Mouse (Mus musculus) MEL-GATA-1-ER (cell line): ENCODE results near the gene Prtn3.

Experiments
- DNase-seq: peaks from one replicate; pipeline ENCODE4 v3.0.0-alpha.2; 2012; ENCODE audit warnings: low read depth; ENCODE audit errors: extremely low read depth

Gene Prtn3

GRCm38 (mm10) chr10:79854801-79855541, 19.3 kb upstream of the Prtn3 start:
- no peak for DNase-seq

GRCm38 (mm10) chr10:79855558-79856184, 18.6 kb upstream of the Prtn3 start:
- no peak for DNase-seq

GRCm38 (mm10) chr10:79856280-79856679, 18.0 kb upstream of the Prtn3 start:
- no peak for DNase-seq

- DNase-seq = no peak
Measured at GRCm38 (mm10) chr10:79856704-79857451, 17.4 kb upstream of the Prtn3 start.

- no peak for DNase-seq
Measured at GRCm38 (mm10) chr10:79857452-79857811, 16.8 kb upstream of the Prtn3 start.

- no peak for DNase-seq
Measured at GRCm38 (mm10) chr10:79857894-79858293, 16.4 kb upstream of the Prtn3 start.

GRCm38 (mm10) chr10:79858416-79859074, 15.7 kb upstream of the Prtn3 start:
- no peak for DNase-seq

GRCm38 (mm10) chr10:79859116-79859515, 15.2 kb upstream of the Prtn3 start:
- DNase-seq = no peak

- DNase-seq = no peak
Measured at GRCm38 (mm10) chr10:79860079-79860911, 14.0 kb upstream of the Prtn3 start.

GRCm38 (mm10) chr10:79861230-79862048, 12.8 kb upstream of the Prtn3 start:
- no peak for DNase-seq

- no peak for DNase-seq
Measured at GRCm38 (mm10) chr10:79862049-79862788, 12.1 kb upstream of the Prtn3 start.

- DNase-seq = no peak
Measured at GRCm38 (mm10) chr10:79862925-79863324, 11.4 kb upstream of the Prtn3 start.

GRCm38 (mm10) chr10:79864351-79865188, 9.7 kb upstream of the Prtn3 start:
- DNase-seq = no peak

GRCm38 (mm10) chr10:79865189-79865601, 9.1 kb upstream of the Prtn3 start:
- DNase-seq = no peak

GRCm38 (mm10) chr10:79865801-79866295, 8.4 kb upstream of the Prtn3 start:
- no peak for DNase-seq

- DNase-seq = no peak
Measured at GRCm38 (mm10) chr10:79866601-79867000, 7.7 kb upstream of the Prtn3 start.

GRCm38 (mm10) chr10:79871845-79872244, 2.4 kb upstream of the Prtn3 start:
- no peak for DNase-seq

GRCm38 (mm10) chr10:79872862-79873261, 1.4 kb upstream of the Prtn3 start:
- no peak for DNase-seq
